Mouse (Mus musculus) E14TG2a.4 (cell line): ENCODE results near the gene Mpped1.

ENCODE experiments used
- CTCF ChIP-seq: conservative IDR thresholded peaks from 2 replicates; pipeline ENCODE4 v1.5.1; 2014; ENCODE audit warnings: low read length
- NANOG ChIP-seq: IDR thresholded peaks from 2 replicates; pipeline ENCODE4 v1.6.1; 2014; ENCODE audit warnings: borderline replicate concordance, low read length, mixed read lengths
- POU5F1 ChIP-seq: IDR thresholded peaks from 2 replicates; pipeline ENCODE4 v1.6.1; 2014; ENCODE audit warnings: low read length, borderline replicate concordance

DNA sequence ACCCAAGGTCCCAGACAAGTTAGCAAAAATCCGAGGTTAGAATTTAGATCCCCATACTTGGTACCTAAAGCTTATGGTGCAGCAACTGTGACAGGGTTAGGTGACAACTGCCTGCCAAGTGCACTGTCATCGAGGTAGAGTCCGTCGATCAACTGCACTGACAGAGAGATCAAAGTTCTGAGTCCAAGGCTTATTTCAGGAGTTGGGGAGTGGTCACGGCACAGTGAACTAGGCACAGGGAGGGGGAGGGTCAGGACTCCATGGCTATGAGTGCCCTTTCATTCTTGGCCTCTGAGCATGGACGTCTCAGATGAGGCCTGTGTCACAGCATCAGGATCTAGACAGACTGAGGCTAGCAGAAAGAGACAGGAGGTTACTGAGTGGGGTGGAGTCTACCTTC is 1.8 kb upstream of the Mpped1 start:
- TF ChIP-seq CTCF (no peak), NANOG (no peak), POU5F1 (no peak)
